Mouse (Mus musculus): ENCODE measurements at regions not wholly inside any gene's neighbourhood (a gene's known extent, or its start where the extent isn't known, plus 50 kb on each side); places are given as distances from the start of the nearest gene placed in this dataset.

GRCm38 (mm10) chrX:58244544-58244943 lies 222.0 kb downstream of the Zic3 start:
- no peak for DNase-seq

GRCm38 (mm10) chrX:58256043-58256442 lies 233.5 kb downstream of the Zic3 start:
- DNase-seq = peak; percentile 2

- DNase-seq = no peak
Observed at GRCm38 (mm10) chrX:58282903-58283302, 260.4 kb downstream of the Zic3 start.

- DNase-seq = no peak
Observed at GRCm38 (mm10) chrX:58322832-58323231, 300.3 kb downstream of the Zic3 start.

GRCm38 (mm10) chrX:58351606-58352005 lies 329.1 kb downstream of the Zic3 start:
- DNase-seq = no peak

GRCm38 (mm10) chrX:58377926-58378325 lies 355.4 kb downstream of the Zic3 start:
- no peak for DNase-seq

Measured in layer of hippocampus, adult 9-11 months (tissue).